In the genomic region with DNA sequence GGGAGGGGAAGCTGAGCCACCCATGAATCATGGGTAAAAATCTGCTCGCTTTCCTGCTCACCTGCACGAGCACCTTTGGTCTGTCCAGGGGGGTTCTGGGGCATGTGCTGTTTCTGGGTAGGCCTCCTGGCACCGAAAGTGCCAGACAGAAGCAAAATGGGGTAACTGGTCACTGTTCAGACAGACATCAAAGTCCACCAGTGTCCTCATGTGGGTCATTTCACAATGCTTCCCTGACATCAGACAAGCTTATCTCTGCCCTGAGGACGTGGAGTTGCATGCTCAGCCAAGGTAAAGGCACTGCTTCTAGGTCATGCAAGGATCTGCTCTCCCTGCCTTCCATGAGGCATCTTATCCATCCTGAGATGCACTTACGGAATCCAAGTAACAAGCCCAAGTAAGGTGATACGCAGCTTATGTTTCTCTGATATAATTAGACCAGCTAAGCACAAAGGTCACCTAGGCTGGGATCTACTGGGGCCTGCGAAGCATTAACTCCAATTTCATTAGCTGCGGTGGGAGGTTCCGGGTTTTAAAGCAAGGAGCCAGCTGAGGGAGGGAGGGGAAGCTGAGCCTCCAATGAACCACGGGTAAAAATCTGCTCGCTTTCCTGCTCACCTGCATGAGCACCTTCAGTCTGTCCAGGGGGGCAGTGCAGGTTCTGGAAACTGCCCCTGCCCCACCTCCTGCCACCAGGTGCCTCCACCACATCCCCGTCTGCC, we compare ENCODE assay signal across 14 mouse cellular contexts. TPM values are rescaled to one million over a fixed set of nuclear protein-coding genes. Genes with fewer than 3 reads are reported as not detected.
DNase-seq lines count a peak whose midpoint lies in the region; ATAC-seq and TF ChIP-seq lines count a peak whose summit lies in the region.
"Had no signal": no experiment of that assay in that cellular context is flagged by ENCODE, and none has a peak within 500 bp of the region (broad histone marks: within the 10 kb centered on the region; RNA-seq: fewer than 3 reads in every experiment).

No protein-coding gene starts in this region.

- TF ChIP-seq CTCF in gastrocnemius, adult 2 months (IDR thresholded peaks at IDR 0.05), result no peak; the same call in 1 of the 2 replicates
- TF ChIP-seq CTCF in kidney, adult 2 months (conservative IDR thresholded peaks at IDR 0.05; ENCODE audit: insufficient read depth, insufficient read length, low read depth, low read length), result no peak
- no peak for TF ChIP-seq CTCF in liver, embryonic 14.5 days (IDR thresholded peaks at IDR 0.05; ENCODE audit: low read depth)

- no peak for TF ChIP-seq EP300 in liver, embryonic 14.5 days (IDR thresholded peaks at IDR 0.05; ENCODE audit: low read depth)

- WGBS in embryonic facial prominence, embryonic 11.5 days, result 66% methylated on average over 12 of the region's 12 CpGs
- WGBS in kidney, adult 2 months, result 42% methylated on average over 12 of the region's 12 CpGs
- 73% methylated on average over 12 of the region's 12 CpGs for WGBS in liver, embryonic 14.5 days (ENCODE audit: insufficient replicate concordance)

- intact Hi-C loops in gastrocnemius, adult 2 months (cut with DNase I), result no loop called here
- intact Hi-C loops in gastrocnemius, postnatal 14 days (cut with DNase I; ENCODE audit: low total_unique reads), result no loop called here

- H3K9ac ChIP-seq in embryonic facial prominence, embryonic 11.5 days (replicated peaks; ENCODE audit: low read length), result no peak overlapping the region; the same call in 1 of the 2 replicates
- no peak overlapping the region for H3K9ac ChIP-seq in liver, embryonic 14.5 days (replicated peaks)

- no peak overlapping the region for H3K4me2 ChIP-seq in embryonic facial prominence, embryonic 11.5 days (ENCODE audit: low read depth, low read length)
- no peak overlapping the region for H3K4me2 ChIP-seq in liver, embryonic 14.5 days (ENCODE audit: low read depth)

- H3K4me1 ChIP-seq in embryonic facial prominence, embryonic 11.5 days (ENCODE audit: control insufficient read depth, insufficient read depth, low read length), result no peaks in the 10 kb centered on the region
- H3K4me1 ChIP-seq in kidney, adult 2 months (ENCODE audit: control insufficient read depth, insufficient read depth, low read length), result peaks cover 36% of the 10 kb centered on the region
- peaks cover 10 to 19% of the 10 kb centered on the region in 2 experiments for H3K4me1 ChIP-seq in liver, embryonic 14.5 days (replicated peaks; ENCODE audit: control insufficient read depth in 2 of 2, insufficient read depth in 2 of 2, low read length in 1 of 2)

- ATAC-seq in embryonic facial prominence, embryonic 11.5 days (replicated peaks; ENCODE audit: insufficient number of reproducible peaks, low FRiP score, low TSS enrichment, low read depth), result no peak
- ATAC-seq in liver, embryonic 14.5 days (ENCODE audit: insufficient read depth), result peak; percentile 47; the same call in 1 of the 2 replicates
- ATAC-seq: forebrain, embryonic 16.5 days; hindbrain, embryonic 16.5 days had no signal

- H3K27me3 ChIP-seq in embryonic facial prominence, embryonic 11.5 days (ENCODE audit: control insufficient read depth, insufficient read depth, low read length), result no peaks in the 10 kb centered on the region
- H3K27me3 ChIP-seq in kidney, adult 2 months (replicated peaks; ENCODE audit: control insufficient read depth, insufficient read depth, low read length), result no peaks in the 10 kb centered on the region
- H3K27me3 ChIP-seq in liver, embryonic 14.5 days (ENCODE audit: control insufficient read depth, insufficient read depth, low read length), result no peaks in the 10 kb centered on the region

- peak overlapping the region; percentile 97 for H3K27ac ChIP-seq in gastrocnemius, adult 2 months
- no peak overlapping the region for H3K27ac ChIP-seq in embryonic facial prominence, embryonic 11.5 days (replicated peaks; ENCODE audit: low read depth, low read length)
- peak overlapping the region; percentile 97 for H3K27ac ChIP-seq in kidney, adult 2 months (ENCODE audit: insufficient read depth, low read depth, low read length)
- H3K27ac ChIP-seq in liver, embryonic 14.5 days, result peak overlapping the region; percentile 37; the same call in 1 of the 2 replicates

- peak overlapping the region; percentile 89 for H3K4me3 ChIP-seq in gastrocnemius, adult 2 months
- no peak overlapping the region for H3K4me3 ChIP-seq in embryonic facial prominence, embryonic 11.5 days (ENCODE audit: low read depth, low read length)
- no peak overlapping the region for H3K4me3 ChIP-seq in kidney, adult 2 months (ENCODE audit: insufficient read depth, low read depth, low read length)
- H3K4me3 ChIP-seq in liver, embryonic 14.5 days (ENCODE audit: insufficient read depth in 1 of 2, low read depth in 2 of 2, low read length in 2 of 2), result no peak overlapping the region
- H3K4me3 ChIP-seq: erythroblast, embryonic 14.5 days had no signal

- peaks cover 6% of the 10 kb centered on the region; the same call in 1 of the 2 replicates for H3K36me3 ChIP-seq in embryonic facial prominence, embryonic 11.5 days (replicated peaks; ENCODE audit: control insufficient read depth, insufficient read depth, low read depth, low read length)
- peaks cover 10% of the 10 kb centered on the region for H3K36me3 ChIP-seq in kidney, adult 2 months (ENCODE audit: control insufficient read depth, insufficient read depth, low read length)
- H3K36me3 ChIP-seq in liver, embryonic 14.5 days (replicated peaks; ENCODE audit: control insufficient read depth, insufficient read depth, low read depth), result peaks cover 19% of the 10 kb centered on the region

- no peaks in the 10 kb centered on the region for H3K9me3 ChIP-seq in embryonic facial prominence, embryonic 11.5 days (replicated peaks; ENCODE audit: control insufficient read depth, low read length)
- H3K9me3 ChIP-seq in liver, embryonic 14.5 days (ENCODE audit: control insufficient read depth, low read length), result no peaks in the 10 kb centered on the region

- DNase-seq in gastrocnemius, adult 2 months, result peak; percentile 60
- no peak for DNase-seq in gastrocnemius, postnatal 14 days
- peak; percentile 46 for DNase-seq in embryonic facial prominence, embryonic 11.5 days (ENCODE audit: low spot score)
- peak; percentile 84 for DNase-seq in kidney, adult 2 months
- DNase-seq in liver, embryonic 14.5 days (ENCODE audit: low read depth in 3 of 3, low spot score in 3 of 3), result no peak
- no peak for DNase-seq in heart, postnatal 4 days
- no peak for DNase-seq in ovary, postnatal 36 days (ENCODE audit: low spot score)
- no peak for DNase-seq in frontal cortex, postnatal 14 days (ENCODE audit: low spot score in 2 of 2)
- DNase-seq: midbrain, embryonic 14.5 days had no signal

- no peak for TF ChIP-seq POLR2A in kidney, adult 2 months (IDR thresholded peaks at IDR 0.05; ENCODE audit: low read depth, low read length)

RNA-seq across cellular contexts. Expression of gene Ptges2, which starts 22.9 kb away (rescaled TPM):
- 10 to 100 TPM; 34.7 to 51.1 TPM for total RNA-seq in gastrocnemius, adult 2 months (2021)
- 10 to 100 TPM; 41.3 to 43.2 TPM for total RNA-seq in gastrocnemius, postnatal 14 days (2021)
- polyA plus RNA-seq in embryonic facial prominence, embryonic 11.5 days (2014; fragmentation: Nextera tagmentation; extraction: Ambion mirVana), result 31.7 and 33.0 TPM in 2 replicates
- 69.7 and 80.6 TPM in 2 replicates for polyA plus RNA-seq in kidney, adult 2 months (2012; rRNA removed)
- polyA plus RNA-seq in liver, embryonic 14.5 days (2012; rRNA removed), result 7.9 and 11.6 TPM in 2 replicates
- polyA plus RNA-seq in liver, embryonic 14.5 days (2014; fragmentation: Nextera tagmentation; extraction: Ambion mirVana), result 11.4 and 14.0 TPM in 2 replicates
- total RNA-seq in heart, postnatal 4 days (2021), result 10 to 100 TPM; 59.7 to 60.2 TPM

RNA-seq across cellular contexts. Expression of gene Lcn2, which starts 30.5 kb away (rescaled TPM):
- total RNA-seq in gastrocnemius, adult 2 months (2021), result 1 to 10 TPM; 2.6 to 3.4 TPM
- total RNA-seq in gastrocnemius, postnatal 14 days (2021), result 1 to 10 TPM; 2.6 to 4.7 TPM
- 0.95 and 1.2 TPM in 2 replicates for polyA plus RNA-seq in embryonic facial prominence, embryonic 11.5 days (2014; fragmentation: Nextera tagmentation; extraction: Ambion mirVana)
- polyA plus RNA-seq in kidney, adult 2 months (2012; rRNA removed), result 8.0 and 9.4 TPM in 2 replicates
- polyA plus RNA-seq in liver, embryonic 14.5 days (2012; rRNA removed), result 29.8 and 30.2 TPM in 2 replicates
- 41.1 and 65.1 TPM in 2 replicates for polyA plus RNA-seq in liver, embryonic 14.5 days (2014; fragmentation: Nextera tagmentation; extraction: Ambion mirVana)
- total RNA-seq in heart, postnatal 4 days (2021), result 1 to 10 TPM; 3.1 to 3.4 TPM
- total RNA-seq: ES-E14 had no signal
- polyA plus RNA-seq: C2C12; forebrain, embryonic 16.5 days; midbrain, embryonic 14.5 days had no signal

RNA-seq across cellular contexts. Expression of gene Naif1, which starts 31.7 kb away (rescaled TPM):
- total RNA-seq in gastrocnemius, adult 2 months (2021), result 1 to 10 TPM; 2.2 to 2.3 TPM
- total RNA-seq in gastrocnemius, postnatal 14 days (2021), result 1 to 10 TPM; 2.4 to 3.1 TPM
- polyA plus RNA-seq in embryonic facial prominence, embryonic 11.5 days (2014; fragmentation: Nextera tagmentation; extraction: Ambion mirVana), result 5.0 and 6.0 TPM in 2 replicates
- polyA plus RNA-seq in kidney, adult 2 months (2012; rRNA removed), result 4.8 and 5.2 TPM in 2 replicates
- 1.3 and 1.4 TPM in 2 replicates for polyA plus RNA-seq in liver, embryonic 14.5 days (2012; rRNA removed)
- polyA plus RNA-seq in liver, embryonic 14.5 days (2014; fragmentation: Nextera tagmentation; extraction: Ambion mirVana), result 1.6 and 2.0 TPM in 2 replicates
- total RNA-seq in heart, postnatal 4 days (2021), result 1 to 10 TPM; 3.5 to 3.6 TPM

RNA-seq across cellular contexts. Expression of gene Slc25a25, which starts 32.7 kb away (rescaled TPM):
- total RNA-seq in gastrocnemius, adult 2 months (2021), result 100 to 1,000 TPM in 1 of 2 experiments, 10 to 100 TPM in 1; 45.3 to 211 TPM
- 10 to 100 TPM; 18.1 to 47.8 TPM for total RNA-seq in gastrocnemius, postnatal 14 days (2021)
- polyA plus RNA-seq in embryonic facial prominence, embryonic 11.5 days (2014; fragmentation: Nextera tagmentation; extraction: Ambion mirVana), result 20.6 and 21.7 TPM in 2 replicates
- 25.3 and 30.6 TPM in 2 replicates for polyA plus RNA-seq in kidney, adult 2 months (2012; rRNA removed)
- polyA plus RNA-seq in liver, embryonic 14.5 days (2012; rRNA removed), result 5.4 and 6.0 TPM in 2 replicates
- polyA plus RNA-seq in liver, embryonic 14.5 days (2014; fragmentation: Nextera tagmentation; extraction: Ambion mirVana), result 5.5 and 7.0 TPM in 2 replicates
- 10 to 100 TPM; 16.4 to 22.2 TPM for total RNA-seq in heart, postnatal 4 days (2021)

RNA-seq across cellular contexts. Expression of gene 1110008P14Rik, which starts 36.9 kb away (rescaled TPM):
- total RNA-seq in gastrocnemius, adult 2 months (2021), result 10 to 100 TPM; 34.3 to 43.2 TPM
- total RNA-seq in gastrocnemius, postnatal 14 days (2021), result 10 to 100 TPM; 44.1 to 49.3 TPM
- 41.3 and 41.5 TPM in 2 replicates for polyA plus RNA-seq in embryonic facial prominence, embryonic 11.5 days (2014; fragmentation: Nextera tagmentation; extraction: Ambion mirVana)
- 182 and 215 TPM in 2 replicates for polyA plus RNA-seq in kidney, adult 2 months (2012; rRNA removed)
- 32.6 and 39.6 TPM in 2 replicates for polyA plus RNA-seq in liver, embryonic 14.5 days (2012; rRNA removed)
- 38.7 and 40.8 TPM in 2 replicates for polyA plus RNA-seq in liver, embryonic 14.5 days (2014; fragmentation: Nextera tagmentation; extraction: Ambion mirVana)
- total RNA-seq in heart, postnatal 4 days (2021), result 10 to 100 TPM; 43.7 to 47.6 TPM

Comparison
In these comparisons a context has a peak if more than half of its experiments do, and no peak if none do; other contexts are left out.
1. DNase-seq: peak in gastrocnemius, adult 2 months (single experiment), embryonic facial prominence, embryonic 11.5 days (single experiment) and kidney, adult 2 months (single experiment); none in gastrocnemius, postnatal 14 days (single experiment), liver, embryonic 14.5 days (0 of 3), heart, postnatal 4 days (single experiment), ovary, postnatal 36 days (single experiment) and frontal cortex, postnatal 14 days (0 of 2).